Mouse (Mus musculus) megakaryocyte, embryonic 14.5 days (primary cell): ENCODE measurements around the gene Ncor1. TPM values are rescaled to one million over a fixed set of nuclear protein-coding genes. Genes with fewer than 3 reads are reported as not detected.

Experiments
- H3K27me3 ChIP-seq: replicated peaks from 2 replicates; pipeline ENCODE3; 2012; ENCODE audit warnings: inconsistent platforms
- H3K36me3 ChIP-seq: replicated peaks from 2 replicates; pipeline ENCODE3; 2012; ENCODE audit warnings: low read length, inconsistent platforms, mixed read lengths
- H3K4me1 ChIP-seq: 2 replicates; pipeline ENCODE4 v1.6.1; 2012; ENCODE audit warnings: inconsistent platforms
- H3K4me3 ChIP-seq: replicated peaks from 2 replicates; pipeline ENCODE3; 2012; ENCODE audit warnings: moderate library complexity, mild to moderate bottlenecking, inconsistent platforms
- H3K9me3 ChIP-seq: 2 replicates; pipeline ENCODE4 v1.6.1; 2012; ENCODE audit warnings: inconsistent platforms
- FLI1 ChIP-seq: IDR thresholded peaks from 2 replicates; pipeline ENCODE4 v1.6.1; 2012; ENCODE audit warnings: low read length, inconsistent platforms, mixed read lengths
- GATA1 ChIP-seq: IDR thresholded peaks from 3 replicates; pipeline ENCODE4 v1.6.1; 2012; ENCODE audit warnings: mixed read lengths, low read length, inconsistent platforms, borderline replicate concordance
- polyA plus RNA-seq: library from polyadenylated mRNA; stranded (reverse); fragments of >175 nt; gene quantifications from 2 replicates; pipeline ENCODE4 v1.2.3, GENCODE M21; 2012; ENCODE audit warnings: low replicate concordance; ENCODE audit not compliant: insufficient read depth

The Ncor1 gene
- polyA plus RNA-seq, 1 experiment: 160 TPM

DNA sequence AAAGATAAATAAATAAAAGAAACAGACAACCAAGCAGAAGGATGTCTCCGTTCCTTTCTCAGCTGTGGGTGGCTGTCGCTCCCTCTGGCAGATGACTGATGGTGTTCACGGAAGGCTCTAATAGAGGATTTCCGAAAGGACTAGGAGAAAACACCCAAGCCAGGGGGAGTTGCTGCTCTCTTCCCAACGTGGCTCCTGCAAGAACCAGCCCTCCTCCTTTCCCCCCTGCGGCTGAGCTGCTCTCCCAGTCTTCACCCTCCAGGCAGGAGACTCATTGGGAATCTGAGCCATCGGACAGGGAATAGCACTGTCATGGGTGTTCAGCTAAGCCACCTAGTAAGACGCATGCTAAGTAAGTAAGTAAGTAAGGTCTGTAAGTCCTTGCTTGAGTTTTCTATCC, 181.3 kb downstream of the Ncor1 start:
- H3K27me3 ChIP-seq: no peaks in the 10 kb centered on the region

DNA sequence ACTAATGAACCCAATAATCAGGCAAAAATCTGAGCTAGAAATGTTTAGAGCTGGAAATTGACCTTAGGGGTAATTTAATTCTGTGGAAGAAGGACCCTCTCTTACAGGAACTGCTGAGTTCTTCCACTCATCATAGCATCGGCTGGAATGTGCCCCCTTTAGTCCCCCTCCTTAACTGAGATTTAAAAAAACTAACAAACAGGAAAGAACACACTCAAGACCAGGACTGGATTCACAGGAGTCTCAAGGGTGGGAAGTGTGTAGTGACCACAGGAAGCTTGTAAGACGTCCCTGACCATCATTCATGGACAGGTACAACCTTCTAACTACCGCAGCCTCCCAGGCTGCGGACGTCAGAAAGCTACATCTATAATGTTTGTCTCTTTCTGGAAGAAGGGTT, 187.5 kb downstream of the Ncor1 start:
- no peak overlapping the region for H3K4me3 ChIP-seq
- H3K27me3 ChIP-seq: no peaks in the 10 kb centered on the region
- peaks cover 63% of the 10 kb centered on the region for H3K4me1 ChIP-seq
- no peaks in the 10 kb centered on the region for H3K9me3 ChIP-seq
- no peak for TF ChIP-seq FLI1
- no peak for TF ChIP-seq GATA1
- H3K36me3 ChIP-seq: peaks cover 82% of the 10 kb centered on the region

More for the DNA sequence above, 181.3 kb downstream of the Ncor1 start:
- Histone ChIP-seq H3K4me3 (no peak overlapping the region), H3K36me3 (peaks cover 31% of the 10 kb centered on the region), H3K9me3 (no peaks in the 10 kb centered on the region), H3K4me1 (peaks cover 47% of the 10 kb centered on the region)
- TF ChIP-seq GATA1: no peak
- no peak for TF ChIP-seq FLI1

DNA sequence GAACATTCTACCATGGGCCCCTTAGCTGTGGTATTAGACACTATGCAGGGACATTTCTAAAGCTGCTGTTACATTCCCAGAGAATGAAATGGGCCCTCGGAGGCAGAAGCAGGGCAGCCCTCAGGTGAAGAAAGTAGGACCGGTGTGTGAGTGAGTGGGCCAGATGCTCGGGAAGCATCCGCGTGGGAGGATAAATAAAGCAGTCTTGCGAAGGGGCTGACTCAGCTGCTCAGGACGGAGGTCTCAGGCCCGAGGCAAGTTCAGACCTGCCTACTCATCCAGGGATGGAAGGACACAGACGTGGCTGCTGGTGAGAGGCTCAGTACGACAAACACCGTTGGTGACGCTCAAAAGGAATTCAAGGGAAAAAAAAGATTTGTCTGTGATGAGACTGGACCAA, 189.2 kb downstream of the Ncor1 start:
- H3K4me1 ChIP-seq: peaks cover 73% of the 10 kb centered on the region
- no peak for TF ChIP-seq FLI1
- TF ChIP-seq GATA1: no peak
- peaks cover 93% of the 10 kb centered on the region for H3K36me3 ChIP-seq
- H3K27me3 ChIP-seq: no peaks in the 10 kb centered on the region
- no peak overlapping the region for H3K4me3 ChIP-seq
- H3K9me3 ChIP-seq: no peaks in the 10 kb centered on the region

DNA sequence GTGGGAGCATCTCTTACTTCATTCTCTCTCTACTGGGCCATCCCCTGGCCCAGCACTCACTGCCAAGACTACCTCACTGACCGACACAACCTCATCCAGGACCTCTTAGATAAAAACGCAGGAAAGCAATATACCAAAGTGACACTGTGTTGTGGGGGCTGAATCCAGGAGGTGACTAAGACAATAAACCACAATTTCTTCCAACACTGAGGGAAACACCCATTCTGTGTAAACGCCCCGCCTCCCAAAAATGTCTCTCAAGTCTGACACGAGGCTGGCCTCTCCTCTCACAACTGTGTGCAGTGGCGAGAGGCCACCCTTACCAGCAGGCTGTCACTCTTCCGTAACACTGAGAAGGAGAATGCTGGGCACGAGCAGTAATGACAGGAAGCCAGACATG, 190.0 kb downstream of the Ncor1 start:
- Histone ChIP-seq H3K9me3 (no peaks in the 10 kb centered on the region), H3K27me3 (no peaks in the 10 kb centered on the region), H3K4me1 (peaks cover 80% of the 10 kb centered on the region), H3K36me3 (peaks cover 93% of the 10 kb centered on the region), H3K4me3 (peak overlapping the region; percentile 15)
- TF ChIP-seq FLI1: no peak
- TF ChIP-seq GATA1: no peak

DNA sequence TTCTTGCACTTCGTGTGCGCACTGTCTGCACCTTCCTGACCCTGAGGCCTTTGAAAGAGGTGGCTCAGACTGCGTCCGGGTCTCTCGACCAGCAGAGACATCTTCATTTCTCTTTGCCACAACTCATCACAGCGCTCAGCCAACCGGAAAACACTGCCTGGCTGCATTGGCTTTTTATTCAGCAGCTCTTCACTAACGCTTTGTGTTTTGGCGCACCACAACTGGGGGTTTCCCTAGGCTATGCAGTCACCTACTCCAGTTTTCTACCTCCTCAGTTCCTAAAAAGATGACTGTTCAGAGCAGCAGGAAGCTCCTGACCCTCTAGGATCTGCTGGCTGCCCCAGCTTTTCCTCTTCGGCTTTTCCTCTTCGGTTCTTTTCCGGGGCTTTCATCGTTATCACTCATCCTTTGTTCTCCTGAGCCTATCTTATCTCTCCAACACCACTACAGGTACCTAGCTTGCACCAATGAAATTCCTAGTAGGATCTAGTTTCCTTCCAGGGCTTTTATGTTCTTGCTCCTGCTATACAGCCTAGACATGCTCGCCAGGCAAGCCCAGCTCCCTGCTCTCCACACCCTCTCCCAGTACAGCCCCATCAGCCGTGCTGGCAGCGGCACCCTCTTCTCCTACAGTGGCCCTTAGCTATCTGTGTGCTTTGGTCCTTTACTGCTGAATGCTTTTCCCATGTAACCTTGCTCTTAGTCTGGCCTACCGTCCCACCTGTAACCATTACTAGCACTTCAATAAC, 191.7 kb downstream of the Ncor1 start:
- H3K4me3 ChIP-seq: no peak overlapping the region
- H3K36me3 ChIP-seq: peaks cover 98% of the 10 kb centered on the region
- peaks cover 89% of the 10 kb centered on the region for H3K4me1 ChIP-seq
- H3K9me3 ChIP-seq: no peaks in the 10 kb centered on the region
- no peak for TF ChIP-seq GATA1
- no peaks in the 10 kb centered on the region for H3K27me3 ChIP-seq

Other genes with a start within 250 kb of the Ncor1 start
- 4.6 and 10.6 TPM in 2 replicates for gene Adora2b, start 209.6 kb downstream of the Ncor1 start, polyA plus RNA-seq
- gene Zswim7, start 177.2 kb downstream of the Ncor1 start, polyA plus RNA-seq: 11.6 TPM in 1 of 2 replicates, not detected in the other
- gene Ttc19, start 177.1 kb downstream of the Ncor1 start, polyA plus RNA-seq: 1.8 and 2.7 TPM in 2 replicates
- gene Pigl, start 81 bp downstream of the Ncor1 start, polyA plus RNA-seq: 3.4 and 7.5 TPM in 2 replicates
- gene Cenpv, start 80.7 kb upstream of the Ncor1 start, polyA plus RNA-seq: 10.8 and 13.9 TPM in 2 replicates
- 1,084 and 1,175 TPM in 2 replicates for gene Ubb, start 92.6 kb upstream of the Ncor1 start, polyA plus RNA-seq
- gene Trpv2, start 115.9 kb upstream of the Ncor1 start, polyA plus RNA-seq: 11.2 and 11.9 TPM in 2 replicates
- gene Lrrc75a, start 190.0 kb upstream of the Ncor1 start, polyA plus RNA-seq: 4.6 and 8.6 TPM in 2 replicates
- 19.9 and 26.5 TPM in 2 replicates for gene Mmgt2, start 190.1 kb upstream of the Ncor1 start, polyA plus RNA-seq